ENCODE assay signal across 11 mouse cellular contexts in genomic region chr12:81333841-81334240, GRCm38 (mm10). TPM values are rescaled to one million over a fixed set of nuclear protein-coding genes. Genes with fewer than 3 reads are reported as not detected.
A peak's percentile ranks its signal among the peaks of the same experiment; 100 is the strongest.
DNase-seq lines count a peak whose midpoint lies in the region; ATAC-seq and TF ChIP-seq lines count a peak whose summit lies in the region.
"Had no signal": no experiment of that assay in that cellular context is flagged by ENCODE, and none has a peak within 500 bp of the region (broad histone marks: within the 10 kb centered on the region; RNA-seq: fewer than 3 reads in every experiment).

No protein-coding gene starts in this region.

- ATAC-seq in intestine, embryonic 14.5 days (replicated peaks; ENCODE audit: low FRiP score, low TSS enrichment, low read depth), result no peak
- ATAC-seq in intestine, embryonic 16.5 days, result no peak
- ATAC-seq in embryonic facial prominence, embryonic 15.5 days (ENCODE audit: insufficient number of reproducible peaks, low FRiP score, low TSS enrichment, low read depth), result peak; percentile 34; the same call in 1 of the 2 replicates
- ATAC-seq in hindbrain, embryonic 12.5 days (ENCODE audit: low FRiP score), result no peak
- no peak for ATAC-seq in midbrain, embryonic 15.5 days (replicated peaks)
- ATAC-seq in liver, postnatal 0 days, result no peak

- no peaks in the 10 kb centered on the region for H3K36me3 ChIP-seq in intestine, embryonic 14.5 days (ENCODE audit: control insufficient read depth, insufficient read depth, low read length)
- H3K36me3 ChIP-seq in intestine, embryonic 16.5 days (ENCODE audit: control insufficient read depth, insufficient read depth, low read length), result no peaks in the 10 kb centered on the region
- H3K36me3 ChIP-seq in embryonic facial prominence, embryonic 15.5 days, result no peaks in the 10 kb centered on the region
- no peaks in the 10 kb centered on the region for H3K36me3 ChIP-seq in hindbrain, embryonic 12.5 days
- no peaks in the 10 kb centered on the region for H3K36me3 ChIP-seq in midbrain, embryonic 15.5 days (replicated peaks)
- H3K36me3 ChIP-seq in liver, postnatal 0 days (replicated peaks; ENCODE audit: insufficient read depth, low read length), result no peaks in the 10 kb centered on the region
- H3K36me3 ChIP-seq: liver, embryonic 15.5 days had no signal

- peak overlapping the region; percentile 77; the same call in 1 of the 2 replicates for H3K4me2 ChIP-seq in intestine, embryonic 14.5 days (ENCODE audit: low read length)
- no peak overlapping the region for H3K4me2 ChIP-seq in intestine, embryonic 16.5 days (ENCODE audit: low read depth, low read length)
- 0 out of 2 replicates have a peak overlapping the region, but pooled peaks have one; percentile 96 for H3K4me2 ChIP-seq in embryonic facial prominence, embryonic 15.5 days (replicated peaks)
- H3K4me2 ChIP-seq in hindbrain, embryonic 12.5 days (replicated peaks), result peak overlapping the region; percentile 96
- peak overlapping the region; percentile 83 for H3K4me2 ChIP-seq in midbrain, embryonic 15.5 days
- H3K4me2 ChIP-seq in liver, postnatal 0 days (ENCODE audit: low read depth, low read length), result no peak overlapping the region

- no peaks in the 10 kb centered on the region for H3K4me1 ChIP-seq in intestine, embryonic 14.5 days (replicated peaks; ENCODE audit: control insufficient read depth, insufficient read depth, low read length)
- peaks cover 2% of the 10 kb centered on the region; the same call in 1 of the 2 replicates for H3K4me1 ChIP-seq in intestine, embryonic 16.5 days (ENCODE audit: control insufficient read depth, insufficient read depth, low read length)
- H3K4me1 ChIP-seq in embryonic facial prominence, embryonic 15.5 days, result peaks cover 8% of the 10 kb centered on the region
- peaks cover 10% of the 10 kb centered on the region for H3K4me1 ChIP-seq in hindbrain, embryonic 12.5 days
- H3K4me1 ChIP-seq in midbrain, embryonic 15.5 days, result peaks cover 18% of the 10 kb centered on the region
- H3K4me1 ChIP-seq in liver, postnatal 0 days (ENCODE audit: insufficient read depth), result peaks cover 3% of the 10 kb centered on the region; the same call in 1 of the 2 replicates
- H3K4me1 ChIP-seq: liver, embryonic 15.5 days had no signal

- WGBS in intestine, embryonic 14.5 days, result 77% methylated on average over 5 of the region's 5 CpGs
- WGBS in intestine, embryonic 16.5 days, result 71% methylated on average over 5 of the region's 5 CpGs
- 66% methylated on average over 5 of the region's 5 CpGs for WGBS in embryonic facial prominence, embryonic 15.5 days
- 69% methylated on average over 5 of the region's 5 CpGs for WGBS in hindbrain, embryonic 12.5 days
- WGBS in midbrain, embryonic 15.5 days, result 62% methylated on average over 5 of the region's 5 CpGs
- 63% methylated on average over 5 of the region's 5 CpGs for WGBS in liver, postnatal 0 days (ENCODE audit: insufficient replicate concordance)

- TF ChIP-seq EP300 in liver, postnatal 0 days (IDR thresholded peaks at IDR 0.05; ENCODE audit: low read depth), result no peak

- no peak for DNase-seq in intestine, embryonic 14.5 days (ENCODE audit: low spot score)
- no peak for DNase-seq in liver, postnatal 0 days
- DNase-seq in spleen, postnatal 36 days (ENCODE audit: low spot score in 2 of 2), result no peak
- DNase-seq: kidney, adult 11 months; thymus, adult 2 months had no signal

- H3K9me3 ChIP-seq in intestine, embryonic 14.5 days (ENCODE audit: control insufficient read depth, low read length), result no peaks in the 10 kb centered on the region
- no peaks in the 10 kb centered on the region for H3K9me3 ChIP-seq in intestine, embryonic 16.5 days (ENCODE audit: control insufficient read depth, low read length)
- no peaks in the 10 kb centered on the region for H3K9me3 ChIP-seq in embryonic facial prominence, embryonic 15.5 days (replicated peaks)
- no peaks in the 10 kb centered on the region for H3K9me3 ChIP-seq in hindbrain, embryonic 12.5 days (replicated peaks)
- no peaks in the 10 kb centered on the region for H3K9me3 ChIP-seq in midbrain, embryonic 15.5 days
- H3K9me3 ChIP-seq in liver, postnatal 0 days (ENCODE audit: low read length), result no peaks in the 10 kb centered on the region
- H3K9me3 ChIP-seq: liver, embryonic 15.5 days had no signal

- no peak overlapping the region for H3K9ac ChIP-seq in intestine, embryonic 14.5 days (ENCODE audit: low read length)
- H3K9ac ChIP-seq in intestine, embryonic 16.5 days (ENCODE audit: low read depth, low read length), result no peak overlapping the region
- no peak overlapping the region for H3K9ac ChIP-seq in embryonic facial prominence, embryonic 15.5 days
- 0 out of 2 replicates have a peak overlapping the region, but pooled peaks have one; percentile 84 for H3K9ac ChIP-seq in hindbrain, embryonic 12.5 days
- peak overlapping the region; percentile 9; the same call in 1 of the 2 replicates for H3K9ac ChIP-seq in midbrain, embryonic 15.5 days
- H3K9ac ChIP-seq in liver, postnatal 0 days (replicated peaks), result no peak overlapping the region
- H3K9ac ChIP-seq: liver, embryonic 15.5 days had no signal

- no peak overlapping the region for H3K27ac ChIP-seq in intestine, embryonic 14.5 days (ENCODE audit: low read depth)
- no peak overlapping the region for H3K27ac ChIP-seq in intestine, embryonic 16.5 days (ENCODE audit: low read length)
- no peak overlapping the region for H3K27ac ChIP-seq in embryonic facial prominence, embryonic 15.5 days (replicated peaks)
- H3K27ac ChIP-seq in hindbrain, embryonic 12.5 days, result no peak overlapping the region
- H3K27ac ChIP-seq in midbrain, embryonic 15.5 days, result peak overlapping the region; percentile 90
- H3K27ac ChIP-seq in liver, postnatal 0 days (ENCODE audit: low read depth), result no peak overlapping the region
- H3K27ac ChIP-seq: liver, embryonic 15.5 days had no signal

- H3K4me3 ChIP-seq in intestine, embryonic 14.5 days (ENCODE audit: low read depth, low read length), result no peak overlapping the region
- no peak overlapping the region for H3K4me3 ChIP-seq in intestine, embryonic 16.5 days (ENCODE audit: low read length)
- H3K4me3 ChIP-seq in embryonic facial prominence, embryonic 15.5 days (replicated peaks), result 0 out of 2 replicates have a peak overlapping the region, but pooled peaks have one; percentile 56
- H3K4me3 ChIP-seq in hindbrain, embryonic 12.5 days, result peak overlapping the region; percentile 63
- H3K4me3 ChIP-seq in midbrain, embryonic 15.5 days, result peak overlapping the region; percentile 62
- no peak overlapping the region for H3K4me3 ChIP-seq in liver, postnatal 0 days (ENCODE audit: low read depth, low read length)

- H3K27me3 ChIP-seq in intestine, embryonic 14.5 days (replicated peaks; ENCODE audit: control insufficient read depth, insufficient read depth, low read length), result peaks cover 12% of the 10 kb centered on the region; the same call in 1 of the 2 replicates
- peaks cover 5% of the 10 kb centered on the region for H3K27me3 ChIP-seq in intestine, embryonic 16.5 days (replicated peaks; ENCODE audit: control insufficient read depth, insufficient read depth, low read length)
- H3K27me3 ChIP-seq in embryonic facial prominence, embryonic 15.5 days, result peaks cover 15% of the 10 kb centered on the region; the same call in 1 of the 2 replicates
- H3K27me3 ChIP-seq in hindbrain, embryonic 12.5 days, result peaks cover 21% of the 10 kb centered on the region
- H3K27me3 ChIP-seq in midbrain, embryonic 15.5 days (replicated peaks), result peaks cover 7% of the 10 kb centered on the region
- peaks cover 45% of the 10 kb centered on the region for H3K27me3 ChIP-seq in liver, postnatal 0 days (ENCODE audit: insufficient read depth, low read length)
- H3K27me3 ChIP-seq: CH12.LX had no signal

- TF ChIP-seq CTCF in liver, postnatal 0 days (IDR thresholded peaks at IDR 0.05; ENCODE audit: low read depth), result no peak

RNA-seq across cellular contexts. Expression of gene Slc8a3, which starts 0.9 kb away (rescaled TPM):
- 0.55 and 0.85 TPM in 2 replicates for polyA plus RNA-seq in intestine, embryonic 14.5 days (2014; fragmentation: Nextera tagmentation; extraction: Ambion mirVana)
- 0.42 and 0.49 TPM in 2 replicates for polyA plus RNA-seq in intestine, embryonic 16.5 days (2015; fragmentation: Nextera tagmentation; extraction: Ambion mirVana)
- polyA plus RNA-seq in embryonic facial prominence, embryonic 15.5 days (2015; fragmentation: Nextera tagmentation; extraction: Ambion mirVana), result 6.2 and 6.7 TPM in 2 replicates
- 3.4 and 3.5 TPM in 2 replicates for polyA plus RNA-seq in hindbrain, embryonic 12.5 days (2016; fragmentation: Nextera tagmentation; extraction: Ambion mirVana)
- polyA plus RNA-seq in midbrain, embryonic 15.5 days (2015; fragmentation: Nextera tagmentation; extraction: Ambion mirVana), result 9.5 and 9.6 TPM in 2 replicates
- polyA plus RNA-seq in liver, postnatal 0 days (2015; fragmentation: Nextera tagmentation; extraction: Ambion mirVana), result 0.05 TPM in 1 of 2 replicates, not detected in the other

RNA-seq across cellular contexts. Expression of gene Gm4787, which starts 45.4 kb away (rescaled TPM):
- 0.34 and 0.56 TPM in 2 replicates for polyA plus RNA-seq in intestine, embryonic 14.5 days (2014; fragmentation: Nextera tagmentation; extraction: Ambion mirVana)
- polyA plus RNA-seq in intestine, embryonic 16.5 days (2015; fragmentation: Nextera tagmentation; extraction: Ambion mirVana), result 0.16 and 0.20 TPM in 2 replicates
- polyA plus RNA-seq in embryonic facial prominence, embryonic 15.5 days (2015; fragmentation: Nextera tagmentation; extraction: Ambion mirVana), result 0.16 and 0.25 TPM in 2 replicates
- polyA plus RNA-seq in hindbrain, embryonic 12.5 days (2016; fragmentation: Nextera tagmentation; extraction: Ambion mirVana), result 0.26 and 0.35 TPM in 2 replicates
- polyA plus RNA-seq in midbrain, embryonic 15.5 days (2015; fragmentation: Nextera tagmentation; extraction: Ambion mirVana), result 0.15 and 0.19 TPM in 2 replicates
- polyA plus RNA-seq in liver, postnatal 0 days (2015; fragmentation: Nextera tagmentation; extraction: Ambion mirVana), result 0.06 and 0.07 TPM in 2 replicates

Comparison
In these comparisons a context has a peak if more than half of its experiments do, and no peak if none do; other contexts are left out.
1. H3K4me2 ChIP-seq: peak in intestine, embryonic 14.5 days (single experiment), embryonic facial prominence, embryonic 15.5 days (single experiment), hindbrain, embryonic 12.5 days (single experiment) and midbrain, embryonic 15.5 days (single experiment); none in intestine, embryonic 16.5 days (single experiment) and liver, postnatal 0 days (single experiment).
2. H3K4me3 ChIP-seq: peak in embryonic facial prominence, embryonic 15.5 days (single experiment), hindbrain, embryonic 12.5 days (single experiment) and midbrain, embryonic 15.5 days (single experiment); none in intestine, embryonic 14.5 days (single experiment), intestine, embryonic 16.5 days (single experiment) and liver, postnatal 0 days (single experiment).
3. H3K9ac ChIP-seq: peak in hindbrain, embryonic 12.5 days (single experiment) and midbrain, embryonic 15.5 days (single experiment); none in intestine, embryonic 14.5 days (single experiment), intestine, embryonic 16.5 days (single experiment), embryonic facial prominence, embryonic 15.5 days (single experiment) and liver, postnatal 0 days (single experiment).